Mouse (Mus musculus): ENCODE measurements around the gene Krtap5-2. TPM values are rescaled to one million over a fixed set of nuclear protein-coding genes. Genes with fewer than 3 reads are reported as not detected.
"Not testable (repeated sequence)": the region's sequence is repeated elsewhere in the genome, so short reads cannot be mapped to it uniquely, and the experiment has no call there.

Gene Krtap5-2
- polyA plus RNA-seq, 1 experiment from 2014 or later: not detected

- not testable (repeated sequence) for H3K9ac ChIP-seq (replicated peaks); H3K4me3 ChIP-seq (replicated peaks); H3K27me3 ChIP-seq; H3K36me3 ChIP-seq; H3K4me1 ChIP-seq (replicated peaks); H3K4me2 ChIP-seq (replicated peaks); H3K9me3 ChIP-seq; ATAC-seq; H3K27ac ChIP-seq
Measured at GRCm38 (mm10) chr7:142165639-142166038, 10.2 kb downstream of the Krtap5-2 start, which contains the start of gene Gm4553. Gene Gm4553 (minus strand): TSS chr7:142165739.

- WGBS: 95% methylated on average over 3 of the region's 3 CpGs
Measured at GRCm38 (mm10) chr7:142159366-142159765, 16.4 kb downstream of the Krtap5-2 start.

GRCm38 (mm10) chr7:142157013-142157412 is 18.8 kb downstream of the Krtap5-2 start, which contains the start of gene Gm29735:
Gene Gm29735 (minus strand): TSS chr7:142157113.
- H3K9me3 ChIP-seq; H3K9ac ChIP-seq (replicated peaks); H3K36me3 ChIP-seq; H3K4me1 ChIP-seq (replicated peaks); H3K4me2 ChIP-seq (replicated peaks); ATAC-seq; H3K27me3 ChIP-seq; H3K27ac ChIP-seq; H3K4me3 ChIP-seq (replicated peaks): not testable (repeated sequence)
- WGBS: 59% methylated on average over 2 of the region's 2 CpGs

More at GRCm38 (mm10) chr7:142159366-142159765, 16.4 kb downstream of the Krtap5-2 start:
- Histone ChIP-seq H3K27ac (no peak overlapping the region), H3K4me2 (replicated peaks) (no peak overlapping the region), H3K4me3 (replicated peaks) (no peak overlapping the region), H3K9ac (replicated peaks) (no peak overlapping the region), H3K9me3 (no peaks in the 10 kb centered on the region), H3K36me3 (no peaks in the 10 kb centered on the region), H3K27me3 (no peaks in the 10 kb centered on the region), H3K4me1 (replicated peaks) (no peaks in the 10 kb centered on the region)
- ATAC-seq: no peak

- no peaks in the 10 kb centered on the region for H3K27me3 ChIP-seq
- no peak for ATAC-seq
- H3K4me3 ChIP-seq (replicated peaks): no peak overlapping the region
- no peaks in the 10 kb centered on the region for H3K36me3 ChIP-seq
- no peak overlapping the region for H3K4me2 ChIP-seq (replicated peaks)
- H3K4me1 ChIP-seq (replicated peaks): no peaks in the 10 kb centered on the region
- no peak overlapping the region for H3K9ac ChIP-seq (replicated peaks)
- 78% methylated on average over 1 of the region's 1 CpGs for WGBS
- no peak overlapping the region for H3K27ac ChIP-seq
- no peaks in the 10 kb centered on the region for H3K9me3 ChIP-seq
Measured at GRCm38 (mm10) chr7:142155308-142155707, 20.5 kb downstream of the Krtap5-2 start.

GRCm38 (mm10) chr7:142152191-142152590 is 23.6 kb downstream of the Krtap5-2 start:
- no peaks in the 10 kb centered on the region for H3K27me3 ChIP-seq
- WGBS: 84% methylated on average over 4 of the region's 4 CpGs
- no peak overlapping the region for H3K4me2 ChIP-seq (replicated peaks)
- no peak overlapping the region for H3K9ac ChIP-seq (replicated peaks)
- no peak overlapping the region for H3K4me3 ChIP-seq (replicated peaks)
- no peak overlapping the region for H3K27ac ChIP-seq
- no peaks in the 10 kb centered on the region for H3K36me3 ChIP-seq
- no peaks in the 10 kb centered on the region for H3K9me3 ChIP-seq
- no peaks in the 10 kb centered on the region for H3K4me1 ChIP-seq (replicated peaks)
- ATAC-seq: no peak

GRCm38 (mm10) chr7:142148633-142149032 is 27.2 kb downstream of the Krtap5-2 start:
- H3K4me2 ChIP-seq (replicated peaks): no peak overlapping the region
- no peaks in the 10 kb centered on the region for H3K9me3 ChIP-seq
- no peaks in the 10 kb centered on the region for H3K4me1 ChIP-seq (replicated peaks)
- H3K9ac ChIP-seq (replicated peaks): no peak overlapping the region
- no peak overlapping the region for H3K27ac ChIP-seq
- no peaks in the 10 kb centered on the region; the same call in 1 of the 2 replicates for H3K27me3 ChIP-seq
- H3K36me3 ChIP-seq: no peaks in the 10 kb centered on the region
- no peak for ATAC-seq
- no peak overlapping the region for H3K4me3 ChIP-seq (replicated peaks)

GRCm38 (mm10) chr7:142146033-142146432 is 29.8 kb downstream of the Krtap5-2 start:
- 0% methylated on average over 1 of the region's 1 CpGs for WGBS
- H3K4me2 ChIP-seq (replicated peaks): no peak overlapping the region
- no peak overlapping the region for H3K4me3 ChIP-seq (replicated peaks)
- H3K27me3 ChIP-seq: no peaks in the 10 kb centered on the region; the same call in 1 of the 2 replicates
- H3K9ac ChIP-seq (replicated peaks): no peak overlapping the region
- H3K36me3 ChIP-seq: no peaks in the 10 kb centered on the region
- H3K27ac ChIP-seq: no peak overlapping the region
- H3K4me1 ChIP-seq (replicated peaks): no peaks in the 10 kb centered on the region
- H3K9me3 ChIP-seq: no peaks in the 10 kb centered on the region
- no peak for ATAC-seq

GRCm38 (mm10) chr7:142145413-142145940 is 30.3 kb downstream of the Krtap5-2 start:
- WGBS: 37% methylated on average over 4 of the region's 4 CpGs
- Histone ChIP-seq H3K9me3 (no peaks in the 10 kb centered on the region), H3K4me2 (replicated peaks) (no peak overlapping the region), H3K4me3 (replicated peaks) (no peak overlapping the region), H3K36me3 (no peaks in the 10 kb centered on the region), H3K4me1 (replicated peaks) (no peaks in the 10 kb centered on the region), H3K9ac (replicated peaks) (no peak overlapping the region), H3K27ac (no peak overlapping the region), H3K27me3 (no peaks in the 10 kb centered on the region; the same call in 1 of the 2 replicates)
- no peak for ATAC-seq

- 81% methylated on average over 1 of the region's 1 CpGs for WGBS
- no peaks in the 10 kb centered on the region for H3K9me3 ChIP-seq
- no peak within 1 kb of the TSS for H3K4me3 ChIP-seq (replicated peaks)
- no peak within 1 kb of the TSS for H3K9ac ChIP-seq (replicated peaks)
- no peaks in the 10 kb centered on the region for H3K36me3 ChIP-seq
- no peak within 1 kb of the TSS for H3K4me2 ChIP-seq (replicated peaks)
- H3K4me1 ChIP-seq (replicated peaks): no peaks in the 10 kb centered on the region
- no peaks in the 10 kb centered on the region; the same call in 1 of the 2 replicates for H3K27me3 ChIP-seq
- no peak within 1 kb of the TSS for H3K27ac ChIP-seq
- no peak for ATAC-seq
Measured at GRCm38 (mm10) chr7:142144507-142144906, 31.3 kb downstream of the Krtap5-2 start, which contains the start of gene Gm45337. Gene Gm45337 (minus strand): TSS chr7:142144607.

- H3K4me2 ChIP-seq (replicated peaks); ATAC-seq; H3K9me3 ChIP-seq; H3K27me3 ChIP-seq; H3K4me1 ChIP-seq (replicated peaks); H3K36me3 ChIP-seq; H3K27ac ChIP-seq; H3K9ac ChIP-seq (replicated peaks); H3K4me3 ChIP-seq (replicated peaks): not testable (repeated sequence)
- 71% methylated on average over 1 of the region's 1 CpGs for WGBS
Measured at GRCm38 (mm10) chr7:142143506-142144010, 32.2 kb downstream of the Krtap5-2 start.

GRCm38 (mm10) chr7:142140696-142141095 is 35.1 kb downstream of the Krtap5-2 start:
- no peaks in the 10 kb centered on the region; the same call in 1 of the 2 replicates for H3K27me3 ChIP-seq
- no peak overlapping the region for H3K4me2 ChIP-seq (replicated peaks)
- 65% methylated on average over 1 of the region's 1 CpGs for WGBS
- H3K4me1 ChIP-seq (replicated peaks): no peaks in the 10 kb centered on the region
- no peak for ATAC-seq
- H3K9me3 ChIP-seq: no peaks in the 10 kb centered on the region
- no peaks in the 10 kb centered on the region for H3K36me3 ChIP-seq
- no peak overlapping the region for H3K9ac ChIP-seq (replicated peaks)
- H3K4me3 ChIP-seq (replicated peaks): no peak overlapping the region
- H3K27ac ChIP-seq: no peak overlapping the region

GRCm38 (mm10) chr7:142135934-142136333 is 39.9 kb downstream of the Krtap5-2 start, which contains the start of gene Gm39115:
Gene Gm39115 (minus strand): TSS chr7:142136034.
- H3K4me2 ChIP-seq (replicated peaks); ATAC-seq; H3K4me3 ChIP-seq (replicated peaks); H3K9ac ChIP-seq (replicated peaks); H3K27me3 ChIP-seq; H3K9me3 ChIP-seq; H3K27ac ChIP-seq; H3K4me1 ChIP-seq (replicated peaks); H3K36me3 ChIP-seq: not testable (repeated sequence)
- 57% methylated on average over 2 of the region's 2 CpGs for WGBS

All from midbrain, embryonic 13.5 days (tissue).